Mouse (Mus musculus) granulocyte monocyte progenitor cell, adult 5-6 weeks (primary cell): ENCODE data around the gene Pycr1. TPM values are rescaled to one million over a fixed set of nuclear protein-coding genes. Genes with fewer than 3 reads are reported as not detected.

Experiments used
- ATAC-seq: replicated peaks from 2 replicates; pipeline ENCODE4 v1.8.0; 2016; ENCODE audit warnings: mild to moderate bottlenecking, moderate TSS enrichment, inconsistent platforms; ENCODE audit not compliant: poor library complexity, severe bottlenecking
- total RNA-seq, 2 experiments: library from RNA; stranded (forward) in 1 of 2; stranded (reverse) in 1 of 2; fragments of 200-712, 200-1000 nt in 1 of 2; fragments of >200 nt in 1 of 2; fragmentation: Nextera tagmentation in 1 of 2; gene quantifications; 2 replicates each; pipeline ENCODE4 v1.2.3; 2014 to 2017

Pycr1 gene
- total RNA-seq, 2 experiments from 2014 or later = 4.6 to 14.6 TPM

DNA sequence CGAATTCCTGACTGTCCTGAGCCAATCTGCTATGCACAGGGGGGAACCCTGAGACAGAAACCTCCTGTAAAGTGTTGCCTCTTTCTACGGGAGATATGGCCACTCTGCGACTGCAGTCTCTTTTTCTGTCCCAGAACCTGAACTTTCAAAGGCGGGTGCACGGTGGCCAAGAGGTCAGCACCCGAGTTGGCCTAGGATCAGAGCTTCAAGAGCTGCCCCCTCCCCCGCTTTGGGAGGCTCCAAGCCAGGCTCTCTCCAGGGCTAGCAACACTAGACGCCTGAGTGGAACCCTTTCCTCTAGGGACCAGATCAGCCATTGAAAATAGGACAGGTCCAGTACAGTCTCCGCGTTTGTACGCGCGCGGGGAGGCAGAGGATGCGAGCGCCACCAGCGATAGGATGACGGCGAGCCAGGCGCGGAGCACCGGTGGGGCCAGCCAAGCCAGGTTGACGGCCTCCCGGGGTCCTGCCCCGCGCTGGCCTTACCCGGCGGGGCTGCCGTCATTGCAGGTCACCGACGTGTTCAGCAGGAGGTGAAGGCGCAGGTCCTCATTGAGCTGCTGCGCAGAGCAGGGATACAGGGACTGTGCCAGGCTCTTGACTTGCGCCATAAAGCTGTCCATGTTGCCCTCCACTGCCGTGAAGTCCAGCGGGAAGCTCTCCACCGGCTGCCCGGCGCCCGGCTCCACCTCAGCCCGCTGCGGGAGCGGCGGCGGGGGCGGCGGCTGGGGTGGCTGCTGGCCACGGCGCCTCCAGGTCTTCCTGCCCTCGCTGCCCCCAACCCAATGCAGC lies 16.1 kb upstream of the Pycr1 start:
- no peak for ATAC-seq

DNA sequence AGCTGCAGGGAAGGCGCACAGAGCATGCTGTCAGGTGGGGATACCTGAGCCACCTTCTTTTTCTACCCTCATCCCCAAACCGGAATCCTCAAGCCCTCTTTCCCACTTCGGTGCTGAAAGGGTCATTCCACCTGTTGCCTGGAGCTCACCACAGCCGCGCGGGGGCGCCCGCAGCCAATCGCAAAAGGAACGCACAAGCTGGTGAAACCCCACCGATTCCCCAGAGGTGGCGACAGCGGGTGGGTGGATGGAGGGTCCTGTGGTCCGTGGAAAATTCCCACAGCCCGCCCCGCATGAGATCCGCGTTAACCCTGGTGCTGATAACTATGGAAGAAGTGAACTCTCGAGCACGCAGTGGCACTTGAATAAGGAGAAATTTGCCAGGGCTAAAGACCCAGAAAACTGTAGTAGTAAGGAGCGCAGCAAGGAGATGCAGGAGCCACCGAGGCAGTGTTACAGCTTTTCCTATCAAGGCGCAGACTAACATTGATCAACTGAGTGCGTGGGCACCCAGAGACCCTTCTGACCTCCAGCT lies 15.4 kb upstream of the Pycr1 start:
- ATAC-seq = peak; percentile 63

DNA sequence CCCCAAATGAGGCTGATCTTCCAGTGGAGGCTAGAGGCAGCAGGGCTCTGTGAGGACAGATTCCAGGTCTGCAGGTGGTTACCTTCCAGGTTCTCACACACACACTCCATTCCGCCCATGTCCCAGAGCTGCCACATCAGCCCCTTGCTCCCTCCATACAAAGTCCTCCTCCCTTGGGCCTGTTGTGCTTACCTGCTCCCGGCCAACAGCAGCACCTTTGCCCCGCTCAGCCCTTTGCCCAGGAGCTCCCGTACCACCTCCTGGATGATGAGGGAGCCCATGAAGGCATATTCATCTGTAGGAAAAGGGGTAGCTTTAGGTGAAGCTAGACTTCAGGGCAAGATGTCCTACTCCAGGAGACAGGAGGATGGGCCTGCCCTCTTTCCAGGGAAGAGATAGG lies 13.7 kb upstream of the Pycr1 start:
- no peak for ATAC-seq

GRCm38 (mm10) chr11:120654741-120655140 lies 11.2 kb upstream of the Pycr1 start:
- no peak for ATAC-seq

- ATAC-seq = no peak
Observed at GRCm38 (mm10) chr11:120651872-120652271, 8.3 kb upstream of the Pycr1 start.

GRCm38 (mm10) chr11:120648001-120648476 lies 4.5 kb upstream of the Pycr1 start, which contains the start of gene Myadml2:
Gene Myadml2 (minus strand): TSS chr11:120648158.
- ATAC-seq = peak; percentile 44

- no peak for ATAC-seq
Observed at GRCm38 (mm10) chr11:120647047-120647830, 3.7 kb upstream of the Pycr1 start.

DNA sequence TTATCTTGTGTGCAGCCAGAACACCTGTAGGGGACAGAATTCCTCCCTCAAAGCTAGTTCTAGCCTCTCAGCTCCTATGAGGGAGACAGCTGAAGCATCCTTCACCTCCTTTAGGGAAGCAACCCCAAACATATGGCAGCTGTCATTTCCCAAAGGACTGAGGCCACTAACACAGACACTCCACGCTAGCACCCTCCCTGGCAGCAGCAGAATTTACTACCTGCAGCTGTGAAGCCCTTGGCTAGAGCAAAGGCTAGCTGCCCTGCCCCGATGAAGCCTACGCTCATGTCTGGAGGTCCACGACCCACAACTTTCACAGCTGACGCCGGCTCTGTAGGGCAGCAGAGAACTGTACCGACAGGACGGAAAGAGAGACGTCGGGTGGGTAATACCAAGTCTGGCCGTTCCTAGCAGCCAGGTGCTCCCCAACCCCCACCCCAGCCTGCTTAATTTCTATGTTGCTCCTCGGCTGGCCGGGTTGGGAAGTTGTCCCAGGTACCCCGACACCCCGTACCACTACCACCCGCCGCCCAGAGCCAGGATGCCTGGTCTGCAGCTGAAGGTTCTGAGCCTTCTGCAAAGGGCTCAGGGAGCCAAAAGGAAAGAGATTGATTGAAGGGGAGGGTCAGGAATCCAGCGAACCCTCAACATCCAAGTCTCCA lies 499 bp downstream of the Pycr1 start:
- ATAC-seq = 0 out of 2 replicates have a peak, but pooled peaks have one; percentile 4

GRCm38 (mm10) chr11:120641869-120642268 lies 1.7 kb downstream of the Pycr1 start:
- ATAC-seq = peak; percentile 46; the same call in 1 of the 2 replicates

GRCm38 (mm10) chr11:120641255-120641654 lies 2.3 kb downstream of the Pycr1 start:
- no peak for ATAC-seq

- ATAC-seq = no peak
Observed at GRCm38 (mm10) chr11:120634810-120635209, 8.8 kb downstream of the Pycr1 start.

DNA sequence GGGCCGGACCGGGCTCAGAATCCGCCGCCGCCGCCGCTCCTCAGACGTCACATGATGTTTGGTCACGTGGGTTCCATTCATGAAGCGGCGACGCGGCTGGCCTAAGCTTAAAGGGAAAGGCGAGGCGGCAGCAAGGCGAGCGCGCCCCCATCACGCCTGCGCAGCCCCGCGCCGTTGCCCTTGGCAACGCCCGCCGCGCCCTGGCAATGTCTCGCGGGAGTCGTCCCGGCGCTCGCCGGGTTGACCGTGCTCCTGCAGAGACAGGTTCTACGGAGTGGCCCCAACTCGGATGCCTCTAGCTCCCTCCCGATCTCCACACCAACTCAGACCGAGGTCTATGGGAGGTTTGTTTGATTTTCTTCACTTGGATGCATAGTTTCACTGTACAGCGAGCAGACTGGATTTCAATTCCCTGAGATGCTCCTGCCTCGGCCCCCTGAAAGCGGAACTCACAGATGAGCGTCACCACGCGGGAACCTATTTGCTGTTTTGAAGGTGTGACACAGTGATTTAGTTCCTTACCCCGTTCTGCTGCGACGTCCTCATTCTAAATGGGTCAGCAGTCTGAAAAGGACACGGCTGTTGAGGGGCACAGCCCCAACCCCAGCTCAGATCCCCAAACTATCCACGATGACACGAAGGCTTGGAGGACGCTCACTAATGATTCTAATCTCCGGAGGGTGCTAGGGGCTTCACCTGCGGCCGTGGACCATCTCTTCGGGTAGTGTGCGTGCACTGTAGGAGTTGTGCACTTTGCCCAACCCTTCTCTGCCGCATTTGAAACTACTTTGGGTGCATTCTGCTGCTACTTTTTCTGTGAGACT lies 9.8 kb downstream of the Pycr1 start, which contains the start of gene Mafg:
TSS of gene Mafg (minus strand) at position 81 of the 824 bp plus-strand sequence.
- ATAC-seq = peak; percentile 33

DNA sequence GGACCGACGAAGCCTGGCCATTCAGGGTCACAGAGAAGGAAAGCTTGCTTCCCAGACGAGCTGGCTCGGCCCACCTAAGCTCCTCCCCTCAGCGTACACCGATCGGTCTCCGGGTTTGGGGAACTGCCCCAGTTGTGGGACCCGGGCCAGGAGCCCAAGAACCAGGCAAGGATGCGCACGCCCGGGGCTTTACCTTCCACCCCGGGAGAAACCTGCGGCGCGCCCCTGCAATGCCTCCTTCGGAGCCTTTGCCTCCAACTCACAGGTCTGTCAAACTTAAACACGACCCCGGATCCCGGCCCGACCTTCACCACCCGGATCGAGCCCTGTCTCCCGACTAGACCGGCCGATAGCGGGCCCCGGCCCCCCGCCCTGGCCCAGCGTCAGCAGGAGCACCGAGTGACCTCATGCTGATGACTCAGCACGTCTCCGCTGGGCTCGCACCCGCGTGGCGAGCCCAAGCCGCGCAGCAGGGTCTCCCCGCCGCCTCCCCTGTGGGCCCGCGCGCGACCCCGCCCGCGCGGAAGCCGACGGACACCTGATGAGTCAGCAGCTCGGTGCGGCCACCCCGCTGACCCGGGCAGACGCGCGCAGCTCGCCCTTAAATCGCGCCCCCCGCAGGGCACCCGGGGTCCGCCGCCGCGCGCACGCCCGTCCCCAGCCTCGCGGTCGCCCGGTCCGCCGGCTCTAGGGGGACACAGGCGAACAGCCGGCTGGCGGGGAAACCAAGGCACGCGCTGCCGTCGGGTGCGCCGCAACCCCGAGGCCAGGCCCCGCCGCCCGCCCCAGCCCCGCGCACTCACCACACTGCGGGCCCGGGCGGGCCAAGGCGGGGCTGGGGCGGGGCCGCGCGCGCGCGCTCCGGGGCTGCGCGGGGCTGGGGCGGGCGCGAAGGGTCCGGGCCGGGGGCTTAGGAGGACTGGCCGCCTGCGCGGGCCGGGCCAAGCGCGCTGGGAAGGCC lies 10.7 kb downstream of the Pycr1 start:
- peak; percentile 26 for ATAC-seq

DNA sequence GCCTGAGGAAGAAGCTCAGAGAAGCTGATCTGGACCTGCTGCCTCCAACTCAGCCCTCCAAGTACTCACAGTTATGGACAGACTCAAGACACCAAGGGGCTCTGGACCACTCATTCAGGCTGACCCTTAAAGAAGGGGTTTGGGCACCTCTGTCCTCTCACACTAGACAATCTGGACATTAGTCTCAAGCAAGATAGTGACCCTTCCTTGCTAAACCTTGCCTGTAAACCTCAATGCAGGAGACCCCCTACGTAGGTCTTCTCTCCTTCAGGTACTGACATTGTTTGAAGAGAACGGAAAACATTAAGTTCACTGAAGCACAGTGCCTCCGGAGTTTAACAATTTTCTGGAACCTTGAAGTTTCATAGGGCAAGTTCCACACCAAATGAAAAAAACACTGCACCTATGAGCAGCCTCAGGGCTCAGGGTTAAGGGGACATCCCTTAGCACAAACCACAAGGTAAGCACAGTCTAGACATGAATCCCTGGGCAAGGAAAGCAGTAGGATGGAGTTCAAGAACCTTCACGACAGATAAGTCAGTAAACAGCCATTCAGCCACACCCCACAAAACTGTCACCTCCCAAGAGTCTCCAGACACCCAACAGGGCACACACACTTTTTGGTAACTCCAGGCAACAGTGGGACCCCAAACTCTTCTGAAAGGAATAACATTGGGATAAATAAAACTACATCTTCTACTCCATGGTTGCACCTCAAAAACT lies 11.7 kb downstream of the Pycr1 start:
- no peak for ATAC-seq

DNA sequence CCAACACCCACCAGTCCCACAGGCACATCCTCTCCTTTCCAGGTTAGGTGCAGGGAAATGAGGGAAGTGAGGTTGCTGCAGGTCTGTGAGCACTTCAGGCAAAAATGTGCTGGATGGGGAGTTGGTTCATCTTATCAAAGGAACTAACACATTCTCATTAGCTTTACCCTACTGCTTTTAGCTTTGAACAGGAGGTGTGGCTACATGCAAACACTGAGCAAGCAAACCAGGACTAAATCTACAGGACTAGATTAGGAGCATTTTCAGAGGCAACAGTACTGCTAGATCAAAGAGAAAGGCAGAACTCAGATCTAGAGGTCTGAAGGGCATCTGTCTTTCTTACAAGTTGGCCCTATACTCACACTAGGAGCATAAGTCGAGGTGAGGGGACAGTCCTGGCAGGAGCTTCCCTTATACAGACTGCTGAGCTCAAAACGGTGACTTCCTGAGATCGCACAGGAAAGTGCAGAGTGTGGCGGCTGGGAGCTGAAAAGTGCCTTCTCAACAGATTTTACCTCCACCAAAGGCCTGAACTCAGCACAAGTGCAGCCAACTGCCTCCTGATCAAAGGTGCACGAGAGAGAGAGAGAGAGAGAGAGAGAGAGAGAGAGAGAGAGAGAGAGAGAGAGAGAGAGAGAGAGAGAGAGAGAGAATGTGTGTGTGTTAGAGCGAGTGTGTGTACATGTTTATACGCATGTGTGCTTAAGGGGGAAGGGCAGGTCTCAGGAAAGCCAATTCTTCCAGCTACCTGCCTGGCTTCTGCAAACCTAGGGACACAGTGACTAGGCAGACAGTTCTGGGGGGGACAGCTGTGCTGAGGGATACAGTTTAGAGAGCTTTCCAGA lies 12.5 kb downstream of the Pycr1 start:
- no peak for ATAC-seq

GRCm38 (mm10) chr11:120630401-120630871 lies 13.1 kb downstream of the Pycr1 start:
- ATAC-seq = peak; percentile 61

DNA sequence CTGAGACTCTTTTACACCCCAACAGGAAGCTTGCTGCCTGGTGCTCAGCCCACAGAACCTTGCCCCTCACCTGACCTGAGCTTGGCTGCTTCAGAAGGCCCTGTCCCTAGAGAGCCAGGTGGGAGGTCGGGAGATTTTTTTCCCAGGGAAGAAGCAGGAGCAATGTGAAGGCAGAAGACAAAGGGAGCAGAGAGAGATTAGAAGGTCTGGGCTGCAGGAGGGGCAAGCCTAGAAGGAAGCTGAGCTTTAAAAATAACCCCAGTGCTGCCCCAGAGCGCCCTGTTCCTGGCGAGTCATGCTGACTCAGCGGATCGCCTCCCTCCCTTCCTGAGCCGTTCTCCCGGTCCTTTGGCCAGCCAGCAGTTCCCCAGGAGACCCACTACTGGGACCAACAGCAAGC lies 13.7 kb downstream of the Pycr1 start:
- 0 out of 2 replicates have a peak, but pooled peaks have one; percentile 5 for ATAC-seq
